Mouse (Mus musculus) gastrocnemius, postnatal 14 days (tissue): Measurements from ENCODE around the gene Rfx2. TPM values are rescaled to one million over a fixed set of nuclear protein-coding genes. Genes with fewer than 3 reads are reported as not detected.

Source experiments
- DNase-seq: peaks from one replicate; pipeline ENCODE4 v3.0.0; 2021; ENCODE audit warnings: mixed read lengths
- intact Hi-C: fragments of 180-260 bp; cut with DNase I; formaldehyde crosslinking; loops from one replicate; pipeline ENCODE4 v1.15.1; 2025; ENCODE audit warnings: low total_unique reads
- total RNA-seq, 2 experiments: library from RNA; stranded (reverse); gene quantifications; 2 replicates each; pipeline ENCODE4 v1.2.3; 2021

Rfx2 gene
- total RNA-seq, 2 experiments from 2014 or later = 3.3 to 4.7 TPM

DNA sequence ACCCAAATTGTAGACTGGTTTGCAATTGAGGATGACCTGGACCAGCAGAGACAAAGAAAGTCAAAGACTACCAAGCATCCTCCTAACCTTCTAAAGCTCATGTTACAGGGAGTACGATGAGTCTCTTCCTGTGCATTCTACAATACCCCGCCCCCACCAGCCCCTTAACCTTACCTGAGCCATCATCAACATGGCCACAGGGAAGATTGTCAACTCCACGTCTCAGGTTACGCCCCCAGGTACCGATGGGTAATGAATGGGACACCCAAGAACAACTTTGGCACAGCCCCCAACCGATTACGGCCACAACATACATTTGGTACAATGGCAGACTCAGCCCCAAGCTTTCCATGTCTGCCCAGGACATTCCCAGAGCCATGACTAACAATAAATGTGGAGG lies 9.7 kb upstream of the Rfx2 start:
- DNase-seq = no peak
- intact Hi-C loops = no loop called here

DNA sequence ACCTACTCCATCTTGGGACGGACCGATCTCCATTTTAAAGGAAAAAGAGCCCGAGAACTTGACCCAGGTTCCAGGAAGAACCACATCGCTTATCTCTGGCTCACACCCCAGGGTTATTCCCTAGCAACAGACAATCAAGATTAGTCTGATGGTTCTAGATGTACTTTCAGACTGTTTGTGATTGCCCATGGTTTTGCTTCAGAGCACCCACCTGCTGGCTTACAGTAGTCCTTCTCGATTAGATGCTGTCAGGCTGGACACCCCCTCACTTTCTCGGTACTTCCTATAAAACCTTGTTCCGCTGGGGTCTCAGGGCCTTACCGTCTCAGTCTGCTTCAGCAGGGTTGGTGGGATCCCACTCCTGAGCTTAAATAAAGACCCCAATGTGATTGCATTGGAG lies 5.5 kb upstream of the Rfx2 start:
- DNase-seq = no peak
- intact Hi-C loops = no loop called here

GRCm38 (mm10) chr17:56833381-56833780 lies 2.6 kb upstream of the Rfx2 start:
- DNase-seq = no peak
- intact Hi-C loops = no loop called here

- DNase-seq = no peak
- intact Hi-C loops = no loop called here
Observed at GRCm38 (mm10) chr17:56832918-56833317, 2.1 kb upstream of the Rfx2 start.

- peak; percentile 99 for DNase-seq
- intact Hi-C loops = no loop called here
Observed at GRCm38 (mm10) chr17:56831111-56831816, 451 bp upstream of the Rfx2 start.

- DNase-seq = no peak
- intact Hi-C loops = loop anchor here (5.0 kb wide), 1 partner anchor 233 kb away; no protein-coding TSS in a partner anchor
Observed at GRCm38 (mm10) chr17:56829795-56830194, 1.0 kb downstream of the Rfx2 start.

- intact Hi-C loops = loop anchor here (5.0 kb wide), 1 partner anchor 233 kb away; no protein-coding TSS in a partner anchor
- no peak for DNase-seq
Observed at GRCm38 (mm10) chr17:56829171-56829570, 1.6 kb downstream of the Rfx2 start.

GRCm38 (mm10) chr17:56826718-56827117 lies 4.1 kb downstream of the Rfx2 start:
- intact Hi-C loops = loop anchor here (5.0 kb wide), 1 partner anchor 236 kb away; no protein-coding TSS in a partner anchor

GRCm38 (mm10) chr17:56823352-56823751 lies 7.5 kb downstream of the Rfx2 start:
- DNase-seq = no peak
- intact Hi-C loops = no loop called here

More at GRCm38 (mm10) chr17:56826718-56827117, 4.1 kb downstream of the Rfx2 start:
- no peak for DNase-seq

- DNase-seq = no peak
- intact Hi-C loops = no loop called here
Observed at GRCm38 (mm10) chr17:56822380-56822779, 8.4 kb downstream of the Rfx2 start.

- DNase-seq = no peak
- intact Hi-C loops = no loop called here
Observed at GRCm38 (mm10) chr17:56819694-56820111, 11.1 kb downstream of the Rfx2 start.

GRCm38 (mm10) chr17:56819032-56819545 lies 11.7 kb downstream of the Rfx2 start:
- intact Hi-C loops = no loop called here
- no peak for DNase-seq

DNA sequence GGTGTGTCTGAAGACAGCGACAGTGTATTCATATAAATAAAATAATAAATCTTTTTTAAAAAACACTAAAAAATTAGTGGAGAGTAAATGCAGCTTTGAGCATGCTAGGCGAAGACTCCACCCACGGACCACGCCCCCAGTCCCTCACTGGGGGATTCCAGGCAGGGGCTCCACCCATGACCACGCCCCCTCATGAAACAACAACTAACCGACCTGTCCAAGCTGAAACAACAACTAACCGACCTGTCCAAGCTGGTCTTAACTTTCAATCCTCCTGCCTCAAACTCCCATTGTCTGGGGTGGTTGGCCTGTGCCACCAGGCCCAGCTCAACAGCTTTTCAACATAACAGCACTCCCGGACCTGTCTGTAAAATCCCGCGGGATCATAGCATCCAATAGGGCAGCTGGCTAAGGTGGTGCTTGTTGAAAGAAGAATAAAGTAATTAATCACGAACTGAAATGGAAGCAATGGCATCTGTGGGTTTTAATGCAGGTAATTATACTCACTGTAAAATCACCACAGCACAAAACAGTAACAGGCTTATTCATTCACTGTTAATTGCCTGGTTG lies 12.7 kb downstream of the Rfx2 start:
- intact Hi-C loops = no loop called here

DNA sequence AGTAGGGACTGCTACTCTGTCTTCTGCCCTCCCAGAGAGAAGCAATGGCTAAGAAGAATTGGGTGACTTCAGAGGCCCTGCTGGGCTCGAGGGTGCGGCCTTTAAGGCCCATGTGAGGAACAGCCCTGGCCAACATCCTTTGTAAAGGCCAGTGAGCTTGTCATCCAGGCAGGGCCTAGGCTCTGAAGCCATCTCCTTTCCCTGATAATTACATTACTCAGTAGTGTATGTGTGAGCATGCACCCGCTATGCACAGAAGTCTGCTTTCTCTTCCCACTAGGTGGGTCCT lies 15.8 kb downstream of the Rfx2 start:
- DNase-seq = peak; percentile 32
- intact Hi-C loops = no loop called here

More for the DNA sequence above, 12.7 kb downstream of the Rfx2 start:
- peak; percentile 37 for DNase-seq

GRCm38 (mm10) chr17:56814316-56815056 lies 16.3 kb downstream of the Rfx2 start:
- peak; percentile 89 for DNase-seq
- intact Hi-C loops = no loop called here

DNA sequence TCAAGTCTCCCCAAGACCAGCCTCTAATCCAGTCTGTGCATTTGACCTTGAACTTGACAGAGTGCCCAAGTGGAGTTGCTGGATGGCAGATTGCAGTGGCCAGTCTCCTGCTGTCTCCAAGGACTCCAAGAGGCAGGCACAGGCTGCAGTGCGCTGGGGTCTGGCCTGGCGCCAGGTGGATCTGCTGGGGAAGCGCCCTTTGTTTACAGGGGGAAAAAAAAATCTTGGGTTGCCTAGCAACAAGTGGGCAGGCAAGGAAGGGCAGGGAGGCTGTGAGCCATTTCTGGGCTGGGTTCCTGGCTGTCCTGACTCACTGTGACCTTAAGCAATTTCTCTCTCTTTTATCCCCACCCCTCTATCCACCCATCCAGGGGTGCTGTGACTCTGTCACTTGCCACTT lies 20.6 kb downstream of the Rfx2 start:
- DNase-seq = peak; percentile 90
- intact Hi-C loops = no loop called here

- intact Hi-C loops = loop anchor here (5.0 to 10.0 kb wide), 4 partner anchors 49 to 466 kb away; partner anchors contain the start of gene Vav1
- peak; percentile 81 for DNase-seq
Observed at GRCm38 (mm10) chr17:56808518-56808917, 22.3 kb downstream of the Rfx2 start.

DNA sequence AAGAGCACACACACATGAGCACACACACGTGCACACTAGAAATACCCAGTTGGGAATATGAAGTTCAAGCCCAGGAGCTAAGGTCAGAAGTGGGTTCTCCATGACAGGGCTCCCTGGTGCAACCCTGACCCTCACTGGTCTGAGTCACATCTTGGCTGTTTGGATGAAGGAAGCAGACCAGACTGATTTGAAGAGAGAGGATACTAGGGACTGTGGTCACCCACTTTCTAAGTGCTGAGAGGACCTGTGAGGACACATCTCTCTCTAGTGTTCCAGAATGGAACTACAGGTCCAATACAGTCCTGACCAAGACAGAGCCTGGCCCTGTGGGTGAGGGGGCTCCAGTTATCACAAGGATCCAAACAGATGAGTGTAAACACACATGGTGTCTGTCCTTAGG lies 25.0 kb downstream of the Rfx2 start:
- intact Hi-C loops = loop anchor here (5.0 to 10.0 kb wide), 4 partner anchors 52 to 469 kb away; partner anchors contain the start of gene Vav1
- DNase-seq = no peak

DNA sequence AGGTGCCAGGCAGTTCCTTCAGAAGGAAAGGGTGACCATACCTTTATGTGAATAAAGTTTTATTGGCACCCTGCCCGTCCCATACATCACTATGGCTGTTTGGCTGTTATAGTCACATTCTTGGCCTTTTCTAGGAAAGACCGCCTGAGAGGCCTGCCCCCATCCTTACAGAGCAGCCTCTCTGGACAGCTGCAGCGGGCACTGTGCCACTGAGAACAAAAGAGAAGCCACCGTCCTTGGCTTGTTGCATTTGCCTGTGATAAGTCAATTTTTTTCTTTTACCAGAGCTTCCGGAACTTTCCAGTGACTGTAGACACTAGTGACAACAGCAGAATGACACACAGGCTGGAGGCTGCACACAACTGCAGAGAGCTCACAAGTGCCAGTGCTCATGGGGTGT lies 25.9 kb downstream of the Rfx2 start:
- DNase-seq = no peak
- intact Hi-C loops = loop anchor here (5.0 to 10.0 kb wide), 4 partner anchors 52 to 470 kb away; partner anchors contain the start of gene Vav1

- DNase-seq = no peak
- intact Hi-C loops = loop anchor here (10.0 kb wide), 2 partner anchors 373 to 473 kb away; partner anchors contain the start of gene Vav1
Observed at GRCm38 (mm10) chr17:56802065-56802464, 28.7 kb downstream of the Rfx2 start.
